Mouse (Mus musculus) lung, adult 2 months (tissue): ENCODE measurements around the gene Tshr.

Source experiments
- CTCF ChIP-seq: fragments of 200-500 bp; IDR thresholded peaks from 2 replicates; pipeline ENCODE4 v1.5.1; 2011; ENCODE audit warnings: mild to moderate bottlenecking, low read length, control low read depth; ENCODE audit not compliant: insufficient read depth
- POLR2A ChIP-seq: fragments of 200-500 bp; IDR thresholded peaks from 2 replicates; pipeline ENCODE4 v1.6.1; 2011; ENCODE audit warnings: low read depth, mild to moderate bottlenecking, control low read depth, low read length, borderline replicate concordance; ENCODE audit errors: extremely low read depth

DNA sequence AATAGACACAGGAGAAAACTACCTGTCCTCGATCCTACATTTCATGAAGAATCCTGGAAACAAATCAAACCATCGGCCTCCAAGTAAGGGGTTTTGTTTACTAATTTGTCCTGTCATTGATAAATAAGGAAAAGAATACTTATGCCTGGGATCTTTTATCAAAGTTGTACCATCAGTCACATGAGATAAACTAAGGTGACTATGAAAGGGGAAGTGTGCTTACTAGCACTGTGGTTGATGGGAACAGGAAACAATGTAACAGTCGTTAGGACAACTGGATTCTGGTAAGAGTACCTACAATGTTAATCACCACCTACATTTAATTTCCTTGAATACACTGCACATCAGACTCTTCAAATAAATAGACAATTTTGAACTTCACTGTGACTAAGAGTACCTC lies 15.2 kb upstream of the Tshr start:
- TF ChIP-seq CTCF = no peak
- TF ChIP-seq POLR2A = no peak
